Mouse (Mus musculus): Measurements from ENCODE around the gene Gm10031. TPM values are rescaled to one million over a fixed set of nuclear protein-coding genes. Genes with fewer than 3 reads are reported as not detected.

Gene Gm10031
- polyA plus RNA-seq, 1 experiment from 2014 or later, result 0.69 TPM

DNA sequence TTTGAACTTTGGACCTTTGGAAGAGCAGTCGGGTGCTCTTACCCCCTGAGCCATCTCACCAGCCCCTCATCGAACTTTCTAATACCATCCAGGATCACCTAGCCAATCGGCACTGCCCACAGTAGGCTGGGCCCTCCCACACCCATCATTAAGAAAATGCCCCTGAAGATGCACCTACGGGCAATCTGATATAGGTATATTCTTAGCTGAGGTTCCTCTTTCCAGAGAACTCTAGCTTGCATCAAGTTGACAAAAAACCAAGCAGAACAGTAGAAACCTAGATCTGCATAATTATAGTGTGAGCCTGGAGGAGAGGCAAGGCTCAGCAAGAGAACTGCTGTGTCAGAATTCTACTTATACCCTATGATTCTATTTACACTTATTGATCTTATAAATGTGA is 10.1 kb downstream of the Gm10031 start:
- Histone ChIP-seq H3K4me1 (replicated peaks; ENCODE audit: control insufficient read depth, insufficient read depth, low read length) (no peaks in the 10 kb centered on the region), H3K9me3 (ENCODE audit: control insufficient read depth, low read length) (no peaks in the 10 kb centered on the region), H3K27ac (ENCODE audit: low read depth) (no peak overlapping the region), H3K4me2 (ENCODE audit: low read length) (no peak overlapping the region), H3K27me3 (replicated peaks; ENCODE audit: control insufficient read depth, insufficient read depth, low read length) (no peaks in the 10 kb centered on the region), H3K36me3 (ENCODE audit: control insufficient read depth, insufficient read depth, low read length) (no peaks in the 10 kb centered on the region), H3K4me3 (ENCODE audit: low read depth, low read length) (no peak overlapping the region), H3K9ac (ENCODE audit: low read length) (no peak overlapping the region)
- WGBS, result 86% methylated on average over 4 of the region's 4 CpGs
- ATAC-seq (replicated peaks; ENCODE audit: low FRiP score, low TSS enrichment, low read depth) (no peak), DNase-seq (ENCODE audit: low spot score) (no peak)

DNA sequence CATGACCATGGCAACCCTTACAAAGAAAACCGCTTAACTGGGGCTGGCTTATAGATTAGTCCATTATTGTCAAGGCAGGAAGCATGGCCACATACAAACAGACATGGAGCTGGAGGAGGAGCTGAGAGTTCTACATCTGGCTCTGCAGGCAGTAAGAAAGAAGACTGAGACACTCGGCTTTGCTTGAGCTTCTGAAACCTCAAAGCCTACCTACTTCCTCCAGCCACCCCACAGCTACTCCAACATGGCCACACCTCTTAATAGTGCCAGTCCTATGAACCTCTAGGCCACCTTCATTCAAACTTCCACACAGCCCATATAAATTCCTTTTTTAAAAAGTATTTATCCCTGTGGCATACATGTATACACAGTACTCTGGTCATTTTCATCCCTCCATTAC is 13.2 kb downstream of the Gm10031 start:
- no peaks in the 10 kb centered on the region for H3K4me1 ChIP-seq (replicated peaks; ENCODE audit: control insufficient read depth, insufficient read depth, low read length)
- 85% methylated on average over 2 of the region's 2 CpGs for WGBS
- H3K27ac ChIP-seq (ENCODE audit: low read depth), result no peak overlapping the region
- H3K9me3 ChIP-seq (ENCODE audit: control insufficient read depth, low read length), result no peaks in the 10 kb centered on the region
- H3K4me2 ChIP-seq (ENCODE audit: low read length), result no peak overlapping the region
- DNase-seq (ENCODE audit: low spot score), result no peak
- ATAC-seq (replicated peaks; ENCODE audit: low FRiP score, low TSS enrichment, low read depth), result no peak
- no peaks in the 10 kb centered on the region for H3K36me3 ChIP-seq (ENCODE audit: control insufficient read depth, insufficient read depth, low read length)
- no peak overlapping the region for H3K4me3 ChIP-seq (ENCODE audit: low read depth, low read length)
- H3K27me3 ChIP-seq (replicated peaks; ENCODE audit: control insufficient read depth, insufficient read depth, low read length), result no peaks in the 10 kb centered on the region
- H3K9ac ChIP-seq (ENCODE audit: low read length), result no peak overlapping the region

DNA sequence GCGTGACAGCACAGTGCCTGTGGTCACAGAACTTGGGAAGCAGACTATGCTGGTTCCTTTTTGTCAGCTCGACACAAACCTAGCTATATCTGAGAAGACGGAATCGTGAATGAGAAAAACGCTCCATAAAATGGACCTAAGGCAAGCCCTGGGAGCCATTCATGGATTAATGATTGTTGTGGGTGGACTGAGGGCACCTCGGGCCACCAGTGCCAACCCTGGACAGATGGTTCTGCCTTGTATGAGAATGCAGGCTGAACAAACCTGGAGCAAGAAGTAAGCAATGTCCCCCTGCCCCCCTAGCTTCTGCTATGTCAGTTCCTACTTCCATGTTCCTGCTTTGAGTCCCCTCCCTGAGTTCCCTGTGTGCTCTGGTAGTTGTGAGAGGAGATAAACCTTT is 13.9 kb downstream of the Gm10031 start:
- no peak overlapping the region for H3K4me3 ChIP-seq (ENCODE audit: low read depth, low read length)
- DNase-seq (ENCODE audit: low spot score), result no peak
- WGBS, result 89% methylated on average over 6 of the region's 6 CpGs
- no peak for ATAC-seq (replicated peaks; ENCODE audit: low FRiP score, low TSS enrichment, low read depth)
- no peak overlapping the region for H3K27ac ChIP-seq (ENCODE audit: low read depth)
- H3K4me1 ChIP-seq (replicated peaks; ENCODE audit: control insufficient read depth, insufficient read depth, low read length), result no peaks in the 10 kb centered on the region
- no peak overlapping the region for H3K4me2 ChIP-seq (ENCODE audit: low read length)
- H3K36me3 ChIP-seq (ENCODE audit: control insufficient read depth, insufficient read depth, low read length), result no peaks in the 10 kb centered on the region
- H3K9me3 ChIP-seq (ENCODE audit: control insufficient read depth, low read length), result no peaks in the 10 kb centered on the region
- no peaks in the 10 kb centered on the region for H3K27me3 ChIP-seq (replicated peaks; ENCODE audit: control insufficient read depth, insufficient read depth, low read length)
- no peak overlapping the region for H3K9ac ChIP-seq (ENCODE audit: low read length)

DNA sequence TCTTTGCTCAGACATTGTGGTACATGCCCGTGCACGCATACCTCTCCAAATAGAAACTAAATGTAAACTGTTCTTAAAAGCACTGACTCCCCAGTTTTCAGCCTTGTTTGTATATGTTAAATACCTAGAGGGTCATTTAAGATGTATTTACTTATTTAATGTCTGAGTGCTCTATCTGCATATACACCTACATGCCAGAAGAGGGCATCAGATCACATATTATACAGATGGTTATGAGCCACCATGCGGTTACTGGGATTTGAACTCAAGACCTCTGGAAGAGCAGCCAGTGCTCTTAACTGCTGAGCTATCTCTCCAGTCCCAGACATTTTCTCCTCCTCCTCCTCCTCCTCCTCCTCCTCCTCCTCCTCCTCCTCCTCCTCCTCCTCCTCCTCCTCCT is 14.6 kb downstream of the Gm10031 start:
- DNase-seq (ENCODE audit: low spot score) (no peak), ATAC-seq (replicated peaks; ENCODE audit: low FRiP score, low TSS enrichment, low read depth) (no peak)
- Histone ChIP-seq H3K36me3 (ENCODE audit: control insufficient read depth, insufficient read depth, low read length) (no peaks in the 10 kb centered on the region), H3K4me2 (ENCODE audit: low read length) (no peak overlapping the region), H3K4me3 (ENCODE audit: low read depth, low read length) (no peak overlapping the region), H3K9me3 (ENCODE audit: control insufficient read depth, low read length) (no peaks in the 10 kb centered on the region), H3K27ac (ENCODE audit: low read depth) (no peak overlapping the region), H3K9ac (ENCODE audit: low read length) (no peak overlapping the region), H3K4me1 (replicated peaks; ENCODE audit: control insufficient read depth, insufficient read depth, low read length) (no peaks in the 10 kb centered on the region), H3K27me3 (replicated peaks; ENCODE audit: control insufficient read depth, insufficient read depth, low read length) (no peaks in the 10 kb centered on the region)
- WGBS, result 70% methylated on average over 3 of the region's 3 CpGs

- no peaks in the 10 kb centered on the region for H3K9me3 ChIP-seq (ENCODE audit: control insufficient read depth, low read length)
- no peak overlapping the region for H3K27ac ChIP-seq (ENCODE audit: low read depth)
- ATAC-seq (replicated peaks; ENCODE audit: low FRiP score, low TSS enrichment, low read depth) (no peak), DNase-seq (ENCODE audit: low spot score) (no peak)
- H3K4me3 ChIP-seq (ENCODE audit: low read depth, low read length), result no peak overlapping the region
- H3K36me3 ChIP-seq (ENCODE audit: control insufficient read depth, insufficient read depth, low read length), result no peaks in the 10 kb centered on the region
- H3K27me3 ChIP-seq (replicated peaks; ENCODE audit: control insufficient read depth, insufficient read depth, low read length), result no peaks in the 10 kb centered on the region
- no peaks in the 10 kb centered on the region for H3K4me1 ChIP-seq (replicated peaks; ENCODE audit: control insufficient read depth, insufficient read depth, low read length)
- 49% methylated on average over 4 of the region's 4 CpGs for WGBS
- H3K4me2 ChIP-seq (ENCODE audit: low read length), result no peak overlapping the region
- no peak overlapping the region for H3K9ac ChIP-seq (ENCODE audit: low read length)
These were observed 16.2 kb downstream of the Gm10031 start for GRCm38 (mm10) chr1:156539787-156540560.

DNA sequence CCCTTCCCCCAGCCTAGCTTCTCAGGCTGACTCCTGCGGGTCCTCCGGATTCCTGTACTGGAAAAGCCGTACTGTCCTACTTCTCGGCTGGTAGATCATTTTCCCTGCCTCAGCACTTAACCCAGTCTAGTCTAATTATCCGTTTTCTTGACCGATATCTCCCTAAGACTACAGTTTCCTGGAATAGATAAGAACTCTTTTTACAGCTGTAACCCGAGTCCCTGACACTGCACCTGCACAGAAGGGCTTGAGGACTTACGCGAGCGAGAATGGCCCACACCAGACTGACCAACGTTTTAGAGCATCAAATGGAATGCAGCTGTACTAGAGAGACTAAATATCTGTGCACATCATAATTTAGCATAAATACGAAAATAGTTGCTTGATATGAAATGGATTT is 20.2 kb downstream of the Gm10031 start:
- Histone ChIP-seq H3K9ac (ENCODE audit: low read length) (no peak overlapping the region), H3K4me1 (replicated peaks; ENCODE audit: control insufficient read depth, insufficient read depth, low read length) (no peaks in the 10 kb centered on the region), H3K9me3 (ENCODE audit: control insufficient read depth, low read length) (no peaks in the 10 kb centered on the region), H3K4me2 (ENCODE audit: low read length) (peak overlapping the region; percentile 20; the same call in 1 of the 2 replicates), H3K27me3 (replicated peaks; ENCODE audit: control insufficient read depth, insufficient read depth, low read length) (no peaks in the 10 kb centered on the region), H3K4me3 (ENCODE audit: low read depth, low read length) (no peak overlapping the region), H3K27ac (ENCODE audit: low read depth) (no peak overlapping the region), H3K36me3 (ENCODE audit: control insufficient read depth, insufficient read depth, low read length) (no peaks in the 10 kb centered on the region)
- 20% methylated on average over 12 of the region's 12 CpGs for WGBS
- ATAC-seq (replicated peaks; ENCODE audit: low FRiP score, low TSS enrichment, low read depth) (no peak), DNase-seq (ENCODE audit: low spot score) (no peak)

DNA sequence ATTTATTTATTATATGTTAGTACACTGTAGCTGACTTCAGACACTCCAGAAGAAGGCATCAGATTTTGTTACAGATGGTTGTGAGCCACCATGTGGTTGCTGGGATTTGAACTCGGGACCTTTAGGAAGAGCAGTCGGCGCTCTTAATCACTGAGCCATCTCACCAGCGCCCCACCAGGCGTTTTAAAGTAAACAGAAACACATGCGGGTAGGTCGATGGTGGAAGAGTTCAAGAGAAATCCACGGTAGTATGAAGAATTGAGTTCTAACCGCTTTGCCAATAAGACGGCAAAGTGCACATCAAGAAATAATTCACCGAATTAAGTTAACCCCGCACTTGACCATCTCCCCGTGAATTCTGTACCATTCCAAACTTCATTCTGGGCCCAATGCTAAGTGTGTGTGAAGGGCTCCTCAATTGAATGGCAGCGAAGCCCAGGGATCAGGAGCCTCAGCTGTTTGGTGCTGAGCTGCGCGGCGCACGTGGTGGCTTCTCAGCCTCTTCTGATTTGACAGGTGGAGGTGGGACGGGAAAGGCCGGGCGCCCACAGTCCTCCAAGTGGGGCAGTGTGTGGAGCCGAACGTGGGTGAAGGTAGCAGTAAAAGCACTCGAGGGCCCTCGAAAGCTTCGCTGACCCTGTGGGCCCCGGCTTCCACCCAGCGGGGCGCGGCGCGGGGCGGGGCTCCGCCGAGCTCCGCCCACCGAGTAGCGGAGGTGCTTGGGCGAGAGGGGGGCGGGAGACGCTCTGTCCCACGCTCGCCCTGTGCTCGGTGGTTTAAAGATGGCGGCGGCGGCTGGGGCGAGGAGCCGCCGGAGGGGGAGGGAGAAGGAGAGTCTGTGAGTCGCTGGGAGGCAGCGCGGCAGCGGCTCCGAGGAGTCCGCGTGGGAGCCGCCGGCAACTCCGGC is 34.5 kb downstream of the Gm10031 start, which contains the start of gene Abl2:
Gene Abl2 (plus strand): TSS at position 763 of the 907 bp plus-strand sequence.
- Histone ChIP-seq H3K9me3 (ENCODE audit: control insufficient read depth, low read length) (no peaks in the 10 kb centered on the region), H3K27ac (ENCODE audit: low read depth) (peak within 1 kb of the TSS; percentile 88), H3K4me2 (ENCODE audit: low read length) (peak within 1 kb of the TSS; percentile 80), H3K27me3 (replicated peaks; ENCODE audit: control insufficient read depth, insufficient read depth, low read length) (no peaks in the 10 kb centered on the region), H3K36me3 (ENCODE audit: control insufficient read depth, insufficient read depth, low read length) (no peaks in the 10 kb centered on the region), H3K4me1 (replicated peaks; ENCODE audit: control insufficient read depth, insufficient read depth, low read length) (peaks cover 9% of the 10 kb centered on the region), H3K9ac (ENCODE audit: low read length) (peak within 1 kb of the TSS; percentile 99), H3K4me3 (ENCODE audit: low read depth, low read length) (peak within 1 kb of the TSS; percentile 80)
- ATAC-seq (replicated peaks; ENCODE audit: low FRiP score, low TSS enrichment, low read depth), result peak; percentile 97
- peak; percentile 90 for DNase-seq (ENCODE audit: low spot score)
- WGBS, result 9% methylated on average over 59 of the region's 60 CpGs

GRCm38 (mm10) chr1:156558950-156559640 is 35.3 kb downstream of the Gm10031 start:
- Histone ChIP-seq H3K4me1 (replicated peaks; ENCODE audit: control insufficient read depth, insufficient read depth, low read length) (peaks cover 9% of the 10 kb centered on the region), H3K27me3 (replicated peaks; ENCODE audit: control insufficient read depth, insufficient read depth, low read length) (no peaks in the 10 kb centered on the region), H3K9ac (ENCODE audit: low read length) (peak overlapping the region; percentile 99), H3K4me2 (ENCODE audit: low read length) (peak overlapping the region; percentile 80), H3K27ac (ENCODE audit: low read depth) (peak overlapping the region; percentile 88), H3K9me3 (ENCODE audit: control insufficient read depth, low read length) (no peaks in the 10 kb centered on the region), H3K36me3 (ENCODE audit: control insufficient read depth, insufficient read depth, low read length) (no peaks in the 10 kb centered on the region), H3K4me3 (ENCODE audit: low read depth, low read length) (peak overlapping the region; percentile 80)
- ATAC-seq (replicated peaks; ENCODE audit: low FRiP score, low TSS enrichment, low read depth) (peak; percentile 67), DNase-seq (ENCODE audit: low spot score) (peak; percentile 77)
- WGBS, result 1% methylated on average over 56 of the region's 66 CpGs

Data from intestine, embryonic 14.5 days (tissue).